Mouse (Mus musculus) bone marrow macrophage, adult 2 months (primary cell): ENCODE data around the gene Slc16a1.

Experiments
- CTCF ChIP-seq: IDR thresholded peaks from 2 replicates; pipeline ENCODE4 v1.5.1; 2012; ENCODE audit warnings: low read depth, mild to moderate bottlenecking, low read length, moderate library complexity
- POLR2A ChIP-seq: IDR thresholded peaks from 2 replicates; pipeline ENCODE4 v1.6.1; 2012; ENCODE audit warnings: mild to moderate bottlenecking, low read depth, low read length, borderline replicate concordance

- TF ChIP-seq CTCF (no peak), POLR2A (no peak)
Observed at GRCm38 (mm10) chr3:104640855-104641254, 2.4 kb downstream of the Slc16a1 start.
